Mouse (Mus musculus) heart, embryonic 14.5 days (tissue): ENCODE measurements at regions not wholly inside any gene's neighbourhood (a gene's known extent, or its start where the extent isn't known, plus 50 kb on each side); places are given as distances from the start of the nearest gene placed in this dataset.

Source experiments
- ATAC-seq: fragments of 200-750 bp; cut with Nextera tagmentation; 2 replicates; pipeline ENCODE4 v1.8.0; 2017; ENCODE audit warnings: low read depth, moderate TSS enrichment; ENCODE audit not compliant: insufficient number of reproducible peaks, insufficient read depth, low FRiP score
- H3K27ac ChIP-seq, 2 experiments: fragments of 200-500 bp in 1 of 2; fragments of 300-500 bp in 1 of 2; sonication (generic) in 1 of 2; replicated peaks in 1 of 2; 2 replicates each; pipeline ENCODE4 v1.5.1; 2012 to 2014; ENCODE audit warnings: low read depth in 2 of 2, low read length in 2 of 2, control low read depth in 1 of 2, mild to moderate bottlenecking in 1 of 2, mixed read lengths in 1 of 2; ENCODE audit not compliant: control insufficient read depth in 1 of 2, insufficient read depth in 1 of 2
- H3K27me3 ChIP-seq: fragments of 300-500 bp; sonication (generic); 2 replicates; pipeline ENCODE4 v1.6.1; 2014; ENCODE audit warnings: mild to moderate bottlenecking, low read length, control low read depth; ENCODE audit not compliant: control insufficient read depth, insufficient read depth
- H3K36me3 ChIP-seq: fragments of 300-500 bp; sonication (generic); 2 replicates; pipeline ENCODE4 v1.6.1; 2014; ENCODE audit warnings: mild to moderate bottlenecking, control low read depth, low read length, mixed read lengths; ENCODE audit not compliant: control insufficient read depth, insufficient read depth
- H3K4me1 ChIP-seq, 2 experiments: fragments of 200-500 bp in 1 of 2; fragments of 300-500 bp in 1 of 2; sonication (generic) in 1 of 2; 2 replicates each; pipeline ENCODE4 v1.6.1; 2012 to 2014; ENCODE audit warnings: low read length in 2 of 2, control low read depth in 1 of 2, mixed read lengths in 1 of 2; ENCODE audit not compliant: control insufficient read depth in 2 of 2, insufficient read depth in 2 of 2
- H3K4me2 ChIP-seq: fragments of 300-500 bp; sonication (generic); 2 replicates; pipeline ENCODE4 v1.6.1; 2014; ENCODE audit warnings: mild to moderate bottlenecking, low read length
- H3K4me3 ChIP-seq, 2 experiments: fragments of 200-500 bp in 1 of 2; fragments of 300-500 bp in 1 of 2; sonication (generic) in 1 of 2; 2 replicates each; pipeline ENCODE4 v1.5.1; 2012 to 2014; ENCODE audit warnings: low read length in 2 of 2, mild to moderate bottlenecking in 2 of 2, control low read depth in 1 of 2, low read depth in 1 of 2, moderate library complexity in 1 of 2; ENCODE audit not compliant: control insufficient read depth in 1 of 2, insufficient read depth in 1 of 2
- H3K9ac ChIP-seq: fragments of 300-500 bp; sonication (generic); 2 replicates; pipeline ENCODE4 v1.6.1; 2014; ENCODE audit warnings: mild to moderate bottlenecking, low read length
- H3K9me3 ChIP-seq: fragments of 300-500 bp; sonication (generic); 2 replicates; pipeline ENCODE4 v1.6.1; 2016; ENCODE audit warnings: low read length, control low read depth; ENCODE audit not compliant: control insufficient read depth
- WGBS: fragments of 180-500 bp; shearing (Covaris S2); extraction: QIAGEN DNeasy Blood & Tissue Kit; methylation state at CpG from one replicate; pipeline ENCODE4 v1.1.7; 2014; 5-methylcytosine and 5-hydroxymethylcytosine counted together

GRCm38 (mm10) chr10:118643622-118644021, 202.8 kb downstream of the Ifng start:
- Histone ChIP-seq H3K27ac (no peak overlapping the region), H3K27me3 (no peaks in the 10 kb centered on the region), H3K9ac (no peak overlapping the region), H3K36me3 (no peaks in the 10 kb centered on the region), H3K9me3 (no peaks in the 10 kb centered on the region), H3K4me2 (no peak overlapping the region), H3K4me3 (no peak overlapping the region), H3K4me1 (peaks cover 0 to 4% of the 10 kb centered on the region in 2 experiments; a peak in 2 of 4 replicates)
- 79% methylated on average over 8 of the region's 8 CpGs for WGBS
- no peak for ATAC-seq

GRCm38 (mm10) chr10:118648111-118648510, 207.3 kb downstream of the Ifng start:
- no peak overlapping the region for H3K27ac ChIP-seq
- 42% methylated on average over 2 of the region's 2 CpGs for WGBS
- ATAC-seq, result no peak

DNA sequence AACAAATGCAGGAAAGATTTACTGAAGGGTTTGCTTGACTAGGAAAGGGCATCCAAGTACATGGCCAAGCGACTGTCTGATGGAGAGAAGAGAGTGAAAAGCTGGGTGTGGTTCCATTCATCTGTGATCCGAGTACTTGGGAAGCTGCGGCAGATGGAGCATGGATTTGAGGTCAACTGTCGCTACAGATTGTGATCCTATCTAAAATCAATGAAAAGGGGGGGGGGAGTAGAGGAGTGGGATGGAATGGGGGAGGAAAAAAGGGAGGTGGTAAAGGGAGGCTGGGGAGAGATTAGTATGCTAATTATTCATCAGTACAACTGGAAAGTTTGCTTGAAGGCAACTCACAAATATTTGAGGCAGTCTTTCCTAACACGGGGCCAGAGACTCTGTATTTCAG, 213.4 kb downstream of the Dyrk2 start:
- H3K4me2 ChIP-seq, result no peak overlapping the region
- peaks cover 0 to 2% of the 10 kb centered on the region in 2 experiments; a peak in 1 of 4 replicates for H3K4me1 ChIP-seq
- H3K27me3 ChIP-seq, result no peaks in the 10 kb centered on the region
- ATAC-seq, result no peak
- WGBS, result 85% methylated on average over 5 of the region's 5 CpGs
- no peak overlapping the region for H3K27ac ChIP-seq
- H3K4me3 ChIP-seq, result no peak overlapping the region
- H3K9me3 ChIP-seq, result no peaks in the 10 kb centered on the region
- no peak overlapping the region for H3K9ac ChIP-seq
- H3K36me3 ChIP-seq, result no peaks in the 10 kb centered on the region

More at GRCm38 (mm10) chr10:118648111-118648510, 207.3 kb downstream of the Ifng start:
- Histone ChIP-seq H3K9me3 (no peaks in the 10 kb centered on the region), H3K36me3 (no peaks in the 10 kb centered on the region), H3K4me1 (peaks cover 2 to 4% of the 10 kb centered on the region in 2 experiments; a peak in 3 of 4 replicates), H3K9ac (no peak overlapping the region), H3K4me2 (no peak overlapping the region), H3K4me3 (no peak overlapping the region), H3K27me3 (no peaks in the 10 kb centered on the region)

GRCm38 (mm10) chr10:118666009-118666408, 204.0 kb downstream of the Dyrk2 start:
- Histone ChIP-seq H3K36me3 (no peaks in the 10 kb centered on the region), H3K4me3 (no peak overlapping the region), H3K9me3 (no peaks in the 10 kb centered on the region), H3K27me3 (no peaks in the 10 kb centered on the region), H3K9ac (no peak overlapping the region), H3K4me2 (no peak overlapping the region), H3K4me1 (no peaks in the 10 kb centered on the region), H3K27ac (no peak overlapping the region)
- ATAC-seq, result no peak
- 68% methylated on average over 3 of the region's 3 CpGs for WGBS

GRCm38 (mm10) chr10:118675816-118676465, 194.1 kb downstream of the Dyrk2 start:
- H3K4me3 ChIP-seq, result peak overlapping the region; percentile 20 to 21; a peak in 3 of 4 replicates
- peak overlapping the region; percentile 30 for H3K9ac ChIP-seq
- 35% methylated on average over 18 of the region's 18 CpGs for WGBS
- ATAC-seq, result peak; percentile 69; the same call in 1 of the 2 replicates
- H3K9me3 ChIP-seq, result peaks cover 7% of the 10 kb centered on the region
- H3K27ac ChIP-seq, result no peak overlapping the region
- peaks cover 0 to 12% of the 10 kb centered on the region in 2 experiments; a peak in 1 of 4 replicates for H3K4me1 ChIP-seq
- H3K4me2 ChIP-seq, result peak overlapping the region; percentile 60
- no peaks in the 10 kb centered on the region for H3K36me3 ChIP-seq
- H3K27me3 ChIP-seq, result no peaks in the 10 kb centered on the region

DNA sequence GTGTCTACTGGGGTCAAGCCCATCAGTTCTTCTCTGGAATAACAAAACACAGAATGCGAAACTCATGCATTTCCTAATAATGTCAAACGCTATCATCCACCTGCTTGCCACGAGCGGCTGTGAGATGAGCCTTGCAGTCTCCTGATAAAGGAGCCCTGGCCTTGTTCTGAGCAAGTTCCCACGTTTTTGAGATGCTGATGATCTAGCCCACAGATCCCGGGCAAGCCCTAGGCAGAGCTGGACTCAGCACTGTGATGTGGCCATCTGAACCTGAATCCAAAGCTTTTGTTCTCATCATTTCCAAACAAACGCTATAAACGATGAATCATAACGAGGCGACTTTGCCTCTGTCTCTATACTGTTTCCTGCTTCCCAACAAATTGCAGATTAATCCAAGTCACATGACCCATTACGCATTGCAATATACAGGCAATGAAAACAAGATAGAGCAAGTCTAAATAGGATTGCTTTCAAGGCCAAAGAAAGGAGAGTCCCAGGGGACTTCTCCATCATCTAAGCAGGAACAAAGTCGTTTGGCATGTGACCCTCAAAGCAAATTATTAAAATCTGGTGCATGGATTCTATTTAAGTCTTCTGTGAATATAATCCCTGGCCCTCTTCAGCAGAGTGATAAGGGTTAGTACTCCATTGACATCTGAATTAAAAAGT, 191.1 kb downstream of the Dyrk2 start:
- Histone ChIP-seq H3K9me3 (no peaks in the 10 kb centered on the region), H3K4me3 (no peak overlapping the region), H3K27ac (no peak overlapping the region), H3K4me1 (peaks cover 2 to 21% of the 10 kb centered on the region in 2 experiments; a peak in 3 of 4 replicates), H3K9ac (no peak overlapping the region), H3K36me3 (no peaks in the 10 kb centered on the region), H3K27me3 (no peaks in the 10 kb centered on the region), H3K4me2 (no peak overlapping the region)
- ATAC-seq, result no peak
- WGBS, result 76% methylated on average over 12 of the region's 12 CpGs

DNA sequence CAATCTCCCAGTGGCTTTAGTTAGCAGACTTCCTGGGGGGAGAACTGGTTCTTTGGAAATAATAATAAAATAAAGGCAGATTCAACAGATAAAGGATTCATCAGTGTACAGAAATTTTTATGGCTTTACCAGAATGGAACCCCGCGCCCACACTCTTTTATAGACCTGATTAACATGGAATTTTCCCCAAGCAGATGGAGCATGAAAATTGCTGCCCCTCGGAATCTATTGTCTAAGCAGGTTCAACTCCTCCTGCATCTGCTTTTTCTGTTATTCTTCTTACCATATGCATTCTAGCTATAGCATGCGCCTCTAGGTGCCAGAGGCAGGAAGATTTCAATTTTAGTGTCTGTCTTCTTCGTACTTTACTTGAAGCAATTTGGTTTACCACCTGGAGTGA, 190.5 kb downstream of the Dyrk2 start:
- peaks cover 2 to 21% of the 10 kb centered on the region in 2 experiments; a peak in 3 of 4 replicates for H3K4me1 ChIP-seq
- ATAC-seq, result no peak
- no peak overlapping the region for H3K9ac ChIP-seq
- H3K36me3 ChIP-seq, result no peaks in the 10 kb centered on the region
- no peak overlapping the region for H3K4me3 ChIP-seq
- H3K27ac ChIP-seq, result no peak overlapping the region
- H3K4me2 ChIP-seq, result no peak overlapping the region
- H3K9me3 ChIP-seq, result no peaks in the 10 kb centered on the region
- no peaks in the 10 kb centered on the region for H3K27me3 ChIP-seq
- WGBS, result 90% methylated on average over 5 of the region's 5 CpGs
